Mouse (Mus musculus): ENCODE measurements around the gene Thap7. TPM values are rescaled to one million over a fixed set of nuclear protein-coding genes. Genes with fewer than 3 reads are reported as not detected.

Thap7 gene
- polyA plus RNA-seq, 1 experiment from 2014 or later, result 51.4 TPM

DNA sequence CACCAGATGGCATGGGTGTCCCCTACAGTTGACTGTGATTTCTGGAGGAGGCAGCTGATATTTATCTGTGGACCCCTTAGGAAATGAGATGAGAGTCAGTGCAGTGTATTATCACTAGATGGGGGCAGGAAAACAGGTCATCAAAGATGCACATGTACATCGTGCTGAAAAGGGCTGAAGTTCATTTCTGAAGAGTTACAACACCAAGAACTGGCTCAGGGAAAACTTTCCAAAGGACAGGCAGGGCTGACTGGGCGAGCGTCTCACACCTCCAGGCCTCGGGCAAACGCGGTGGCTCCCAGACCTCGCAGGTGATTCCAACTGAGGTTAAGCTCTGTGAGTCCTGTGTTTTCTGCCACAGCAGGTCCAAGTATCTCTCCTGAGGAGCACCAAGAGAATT is 21.9 kb upstream of the Thap7 start:
- no peak for DNase-seq (ENCODE audit: low spot score)
- WGBS, result 70% methylated on average over 7 of the region's 7 CpGs
- no peak for ATAC-seq (replicated peaks; ENCODE audit: low FRiP score, low TSS enrichment, low read depth)
- Histone ChIP-seq H3K4me2 (ENCODE audit: low read length) (no peak overlapping the region), H3K4me1 (replicated peaks; ENCODE audit: control insufficient read depth, insufficient read depth, low read length) (peaks cover 19% of the 10 kb centered on the region), H3K36me3 (ENCODE audit: control insufficient read depth, insufficient read depth, low read length) (no peaks in the 10 kb centered on the region), H3K27me3 (replicated peaks; ENCODE audit: control insufficient read depth, insufficient read depth, low read length) (no peaks in the 10 kb centered on the region), H3K9ac (ENCODE audit: low read length) (no peak overlapping the region), H3K27ac (ENCODE audit: low read depth) (no peak overlapping the region), H3K4me3 (ENCODE audit: low read depth, low read length) (no peak overlapping the region), H3K9me3 (ENCODE audit: control insufficient read depth, low read length) (no peaks in the 10 kb centered on the region)

DNA sequence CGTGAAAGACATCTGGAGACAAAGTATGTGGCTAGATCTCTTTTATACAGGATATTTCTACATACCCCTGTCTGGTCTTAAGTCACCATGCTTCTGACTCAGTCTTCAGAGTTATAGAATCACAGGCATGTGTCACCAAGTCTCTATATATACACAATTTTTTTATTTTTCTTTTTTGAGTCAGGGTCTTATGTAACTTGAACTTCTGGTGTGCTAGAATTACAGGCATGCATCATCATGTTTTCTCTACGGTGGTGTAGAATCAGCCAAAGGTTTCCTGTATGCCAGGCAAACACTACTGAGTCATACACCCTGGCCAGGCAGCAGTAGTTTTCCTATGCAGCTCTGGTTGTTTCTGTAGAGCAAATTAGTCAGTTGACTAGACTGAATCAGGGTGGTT is 11.7 kb upstream of the Thap7 start:
- Histone ChIP-seq H3K9me3 (ENCODE audit: control insufficient read depth, low read length) (no peaks in the 10 kb centered on the region), H3K4me3 (ENCODE audit: low read depth, low read length) (no peak overlapping the region), H3K27me3 (replicated peaks; ENCODE audit: control insufficient read depth, insufficient read depth, low read length) (no peaks in the 10 kb centered on the region), H3K4me1 (replicated peaks; ENCODE audit: control insufficient read depth, insufficient read depth, low read length) (no peaks in the 10 kb centered on the region), H3K36me3 (ENCODE audit: control insufficient read depth, insufficient read depth, low read length) (no peaks in the 10 kb centered on the region), H3K27ac (ENCODE audit: low read depth) (no peak overlapping the region), H3K9ac (ENCODE audit: low read length) (no peak overlapping the region), H3K4me2 (ENCODE audit: low read length) (no peak overlapping the region)
- 83% methylated on average over 2 of the region's 2 CpGs for WGBS
- DNase-seq (ENCODE audit: low spot score), result no peak
- no peak for ATAC-seq (replicated peaks; ENCODE audit: low FRiP score, low TSS enrichment, low read depth)

DNA sequence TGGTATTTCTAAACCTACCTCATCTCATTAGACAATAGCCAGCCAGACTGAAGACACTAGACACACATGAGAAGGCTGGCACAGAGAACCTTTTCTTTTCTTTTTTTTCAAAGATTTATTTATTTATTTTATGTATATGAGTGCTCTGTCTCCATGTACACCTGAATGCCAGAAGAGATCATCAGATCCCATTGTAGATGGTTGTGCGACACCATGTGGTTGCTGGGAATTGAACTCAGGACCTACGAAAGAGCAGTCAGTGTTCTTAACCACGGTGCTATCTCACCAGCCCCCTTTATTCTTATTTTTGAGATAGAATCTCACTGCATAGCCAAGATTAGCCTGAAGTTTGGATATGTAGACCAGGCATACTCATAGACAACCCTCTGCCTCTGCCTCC is 5.6 kb upstream of the Thap7 start:
- Histone ChIP-seq H3K4me3 (ENCODE audit: low read depth, low read length) (no peak overlapping the region), H3K36me3 (ENCODE audit: control insufficient read depth, insufficient read depth, low read length) (no peaks in the 10 kb centered on the region), H3K9ac (ENCODE audit: low read length) (no peak overlapping the region), H3K27me3 (replicated peaks; ENCODE audit: control insufficient read depth, insufficient read depth, low read length) (no peaks in the 10 kb centered on the region), H3K4me1 (replicated peaks; ENCODE audit: control insufficient read depth, insufficient read depth, low read length) (peaks cover 4% of the 10 kb centered on the region), H3K9me3 (ENCODE audit: control insufficient read depth, low read length) (no peaks in the 10 kb centered on the region), H3K4me2 (ENCODE audit: low read length) (no peak overlapping the region), H3K27ac (ENCODE audit: low read depth) (no peak overlapping the region)
- ATAC-seq (replicated peaks; ENCODE audit: low FRiP score, low TSS enrichment, low read depth) (no peak), DNase-seq (ENCODE audit: low spot score) (no peak)
- WGBS, result 87% methylated on average over 3 of the region's 3 CpGs

DNA sequence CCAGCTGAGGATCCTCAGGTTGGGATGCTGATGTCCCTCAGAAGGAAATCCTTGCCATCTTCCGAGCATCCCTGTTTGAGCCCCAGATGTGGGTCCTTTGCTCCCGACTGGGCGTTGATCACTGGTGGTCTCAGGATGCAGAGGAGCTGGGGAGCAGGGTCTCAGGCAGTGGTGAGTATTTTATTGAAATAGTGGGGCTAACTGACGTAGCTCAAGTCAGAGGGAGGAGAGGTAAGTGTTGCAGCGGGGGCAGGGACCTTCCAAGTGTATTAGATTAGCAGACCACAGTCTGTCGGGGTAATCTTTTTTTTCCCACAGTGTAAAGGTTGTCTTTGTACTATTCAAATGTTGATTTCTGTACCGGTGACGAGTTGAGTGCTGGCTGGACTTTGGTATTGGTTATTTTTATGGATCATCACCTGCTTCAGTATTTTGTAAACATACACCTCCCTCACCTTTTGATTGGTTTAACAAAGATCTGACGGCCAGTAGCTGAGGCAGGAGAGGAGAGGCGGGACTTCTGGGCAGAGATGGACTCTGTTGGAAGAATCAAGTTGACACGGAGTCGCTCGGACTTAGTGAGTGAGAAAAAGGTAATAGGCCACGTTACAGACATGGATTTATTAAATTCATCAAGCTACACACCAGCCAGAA is 1.9 kb upstream of the Thap7 start:
- H3K9me3 ChIP-seq (ENCODE audit: control insufficient read depth, low read length), result no peaks in the 10 kb centered on the region
- no peak for ATAC-seq (replicated peaks; ENCODE audit: low FRiP score, low TSS enrichment, low read depth)
- no peak overlapping the region for H3K4me2 ChIP-seq (ENCODE audit: low read length)
- peaks cover 16% of the 10 kb centered on the region for H3K36me3 ChIP-seq (ENCODE audit: control insufficient read depth, insufficient read depth, low read length)
- no peak overlapping the region for H3K9ac ChIP-seq (ENCODE audit: low read length)
- H3K27me3 ChIP-seq (replicated peaks; ENCODE audit: control insufficient read depth, insufficient read depth, low read length), result no peaks in the 10 kb centered on the region
- peaks cover 15% of the 10 kb centered on the region for H3K4me1 ChIP-seq (replicated peaks; ENCODE audit: control insufficient read depth, insufficient read depth, low read length)
- H3K27ac ChIP-seq (ENCODE audit: low read depth), result no peak overlapping the region
- no peak overlapping the region for H3K4me3 ChIP-seq (ENCODE audit: low read depth, low read length)
- 70% methylated on average over 14 of the region's 14 CpGs for WGBS
- no peak for DNase-seq (ENCODE audit: low spot score)

- ATAC-seq (replicated peaks; ENCODE audit: low FRiP score, low TSS enrichment, low read depth) (no peak), DNase-seq (ENCODE audit: low spot score) (no peak)
- Histone ChIP-seq H3K36me3 (ENCODE audit: control insufficient read depth, insufficient read depth, low read length) (peaks cover 21% of the 10 kb centered on the region), H3K27me3 (replicated peaks; ENCODE audit: control insufficient read depth, insufficient read depth, low read length) (no peaks in the 10 kb centered on the region), H3K9me3 (ENCODE audit: control insufficient read depth, low read length) (no peaks in the 10 kb centered on the region), H3K4me3 (ENCODE audit: low read depth, low read length) (no peak overlapping the region), H3K4me1 (replicated peaks; ENCODE audit: control insufficient read depth, insufficient read depth, low read length) (peaks cover 15% of the 10 kb centered on the region), H3K4me2 (ENCODE audit: low read length) (no peak overlapping the region), H3K27ac (ENCODE audit: low read depth) (no peak overlapping the region), H3K9ac (ENCODE audit: low read length) (no peak overlapping the region)
- 59% methylated on average over 4 of the region's 4 CpGs for WGBS
Observed at GRCm38 (mm10) chr16:17532271-17532670, 1.3 kb upstream of the Thap7 start.

DNA sequence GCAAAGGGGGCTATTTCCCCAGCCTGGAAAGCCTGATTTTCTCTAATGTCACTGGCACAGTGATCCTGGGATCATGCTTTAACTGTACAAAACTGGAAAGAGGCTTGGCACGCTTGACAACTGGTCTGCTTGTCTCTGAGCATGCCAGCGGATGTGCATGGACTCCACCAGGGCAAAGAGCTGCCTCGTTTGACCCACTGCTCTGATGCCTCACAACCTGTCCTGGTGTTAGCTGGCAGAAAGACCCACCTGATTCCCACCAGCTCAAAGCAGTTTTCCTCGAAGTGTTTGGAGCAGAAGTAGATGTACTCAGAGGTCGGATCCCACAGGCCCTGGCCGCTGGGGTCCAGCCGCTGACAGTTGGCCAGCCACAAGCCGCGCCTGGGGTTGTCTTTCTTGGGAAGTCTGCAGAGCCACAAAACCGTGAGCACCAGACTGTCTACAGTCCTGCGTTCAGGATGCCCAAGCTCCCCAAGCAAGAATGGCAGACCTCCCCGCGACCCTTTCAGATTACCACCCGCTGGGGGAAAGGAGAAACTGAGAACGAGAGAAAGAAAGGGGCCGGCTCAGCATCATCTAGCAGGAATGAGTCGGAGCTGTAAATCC is 852 bp downstream of the Thap7 start:
- H3K9me3 ChIP-seq (ENCODE audit: control insufficient read depth, low read length), result no peaks in the 10 kb centered on the region
- peak overlapping the region; percentile 84 for H3K9ac ChIP-seq (ENCODE audit: low read length)
- peaks cover 15% of the 10 kb centered on the region for H3K4me1 ChIP-seq (replicated peaks; ENCODE audit: control insufficient read depth, insufficient read depth, low read length)
- peaks cover 43% of the 10 kb centered on the region for H3K36me3 ChIP-seq (ENCODE audit: control insufficient read depth, insufficient read depth, low read length)
- peak overlapping the region; percentile 87 for H3K4me2 ChIP-seq (ENCODE audit: low read length)
- H3K4me3 ChIP-seq (ENCODE audit: low read depth, low read length), result peak overlapping the region; percentile 60
- 13% methylated on average over 17 of the region's 17 CpGs for WGBS
- no peaks in the 10 kb centered on the region for H3K27me3 ChIP-seq (replicated peaks; ENCODE audit: control insufficient read depth, insufficient read depth, low read length)
- no peak for ATAC-seq (replicated peaks; ENCODE audit: low FRiP score, low TSS enrichment, low read depth)
- no peak for DNase-seq (ENCODE audit: low spot score)
- H3K27ac ChIP-seq (ENCODE audit: low read depth), result peak overlapping the region; percentile 97

GRCm38 (mm10) chr16:17528276-17528675 is 2.7 kb downstream of the Thap7 start:
- H3K4me1 ChIP-seq (replicated peaks; ENCODE audit: control insufficient read depth, insufficient read depth, low read length), result peaks cover 15% of the 10 kb centered on the region
- no peaks in the 10 kb centered on the region for H3K9me3 ChIP-seq (ENCODE audit: control insufficient read depth, low read length)
- H3K4me2 ChIP-seq (ENCODE audit: low read length), result no peak overlapping the region
- H3K27me3 ChIP-seq (replicated peaks; ENCODE audit: control insufficient read depth, insufficient read depth, low read length), result no peaks in the 10 kb centered on the region
- peaks cover 59% of the 10 kb centered on the region for H3K36me3 ChIP-seq (ENCODE audit: control insufficient read depth, insufficient read depth, low read length)
- no peak for DNase-seq (ENCODE audit: low spot score)
- H3K9ac ChIP-seq (ENCODE audit: low read length), result no peak overlapping the region
- H3K27ac ChIP-seq (ENCODE audit: low read depth), result no peak overlapping the region
- H3K4me3 ChIP-seq (ENCODE audit: low read depth, low read length), result no peak overlapping the region
- WGBS, result 89% methylated on average over 13 of the region's 13 CpGs
- no peak for ATAC-seq (replicated peaks; ENCODE audit: low FRiP score, low TSS enrichment, low read depth)

GRCm38 (mm10) chr16:17527606-17528005 is 3.3 kb downstream of the Thap7 start:
- ATAC-seq (replicated peaks; ENCODE audit: low FRiP score, low TSS enrichment, low read depth), result no peak
- no peak for DNase-seq (ENCODE audit: low spot score)
- peaks cover 15% of the 10 kb centered on the region for H3K4me1 ChIP-seq (replicated peaks; ENCODE audit: control insufficient read depth, insufficient read depth, low read length)
- no peaks in the 10 kb centered on the region for H3K27me3 ChIP-seq (replicated peaks; ENCODE audit: control insufficient read depth, insufficient read depth, low read length)
- no peak overlapping the region for H3K4me3 ChIP-seq (ENCODE audit: low read depth, low read length)
- H3K36me3 ChIP-seq (ENCODE audit: control insufficient read depth, insufficient read depth, low read length), result peaks cover 66% of the 10 kb centered on the region
- no peak overlapping the region for H3K27ac ChIP-seq (ENCODE audit: low read depth)
- H3K9ac ChIP-seq (ENCODE audit: low read length), result no peak overlapping the region
- no peak overlapping the region for H3K4me2 ChIP-seq (ENCODE audit: low read length)
- no peaks in the 10 kb centered on the region for H3K9me3 ChIP-seq (ENCODE audit: control insufficient read depth, low read length)

DNA sequence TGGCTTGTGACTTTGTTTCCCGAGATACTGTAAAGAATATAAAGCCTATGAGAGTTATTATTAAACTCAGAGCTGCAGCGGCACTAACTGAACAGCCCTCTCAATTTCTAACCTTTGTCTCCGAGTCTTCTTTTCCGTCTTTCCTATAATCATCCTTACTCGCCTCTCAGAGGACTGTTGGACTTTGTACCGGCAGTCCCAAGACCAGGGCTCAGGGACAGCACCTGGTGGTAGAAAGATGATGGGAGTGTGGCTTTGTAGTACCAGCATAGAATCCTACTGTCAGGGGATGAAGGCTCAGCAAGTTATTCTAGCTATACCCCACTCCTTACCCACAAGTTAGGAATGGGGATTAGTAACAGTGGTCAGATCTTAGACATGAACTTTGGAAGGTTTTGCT is 4.7 kb downstream of the Thap7 start:
- ATAC-seq (replicated peaks; ENCODE audit: low FRiP score, low TSS enrichment, low read depth), result no peak
- no peak overlapping the region for H3K27ac ChIP-seq (ENCODE audit: low read depth)

More for the DNA sequence above, 4.7 kb downstream of the Thap7 start:
- H3K27me3 ChIP-seq (replicated peaks; ENCODE audit: control insufficient read depth, insufficient read depth, low read length), result no peaks in the 10 kb centered on the region
- H3K4me3 ChIP-seq (ENCODE audit: low read depth, low read length), result no peak overlapping the region
- no peaks in the 10 kb centered on the region for H3K9me3 ChIP-seq (ENCODE audit: control insufficient read depth, low read length)
- peaks cover 8% of the 10 kb centered on the region; the same call in 1 of the 2 replicates for H3K4me1 ChIP-seq (replicated peaks; ENCODE audit: control insufficient read depth, insufficient read depth, low read length)
- H3K4me2 ChIP-seq (ENCODE audit: low read length), result no peak overlapping the region
- 82% methylated on average over 6 of the region's 6 CpGs for WGBS
- no peak for DNase-seq (ENCODE audit: low spot score)
- no peak overlapping the region for H3K9ac ChIP-seq (ENCODE audit: low read length)
- peaks cover 79% of the 10 kb centered on the region for H3K36me3 ChIP-seq (ENCODE audit: control insufficient read depth, insufficient read depth, low read length)

Data from intestine, embryonic 14.5 days (tissue).